Mouse (Mus musculus): ENCODE results near the gene Gnas. TPM values are rescaled to one million over a fixed set of nuclear protein-coding genes. Genes with fewer than 3 reads are reported as not detected.

Gene Gnas
- polyA plus RNA-seq, 1 experiment, result 515 TPM

DNA sequence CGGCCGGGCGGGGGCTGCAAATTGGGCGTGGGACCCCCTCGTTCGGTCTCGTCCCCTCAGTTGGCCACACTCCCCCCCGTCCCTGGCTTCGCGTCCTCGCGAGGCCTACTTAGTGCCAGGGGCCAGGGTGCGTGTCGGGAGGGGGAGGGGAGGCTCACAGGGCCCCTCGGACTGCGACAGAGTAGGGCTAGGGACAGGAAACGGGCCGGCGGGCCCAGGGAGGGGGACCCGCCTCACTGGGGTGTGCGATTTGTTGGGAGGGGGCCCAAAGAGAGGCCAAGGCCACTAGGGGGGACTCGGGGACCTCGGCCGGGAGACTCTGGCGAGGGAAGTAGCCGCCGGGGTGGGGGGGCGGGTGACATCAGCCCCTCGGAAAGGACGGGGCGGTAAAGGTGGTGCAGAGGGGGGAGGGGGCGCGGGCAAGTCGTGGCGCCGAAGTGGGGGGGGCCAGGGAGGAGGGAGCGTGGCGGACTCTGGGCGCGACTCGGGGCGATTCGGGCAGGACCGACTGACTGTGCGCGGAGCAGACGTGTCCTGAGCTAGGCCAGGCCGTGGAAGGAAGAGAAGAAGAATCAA lies 46.6 kb downstream of the Gnas start:
- Histone ChIP-seq H3K27me3 (ENCODE audit: control insufficient read depth, insufficient read depth, low read length) (no peaks in the 10 kb centered on the region), H3K4me3 (ENCODE audit: extremely low read depth, insufficient read depth, insufficient read length) (peak overlapping the region; percentile 99), H3K27ac (ENCODE audit: insufficient read depth, low read length) (peak overlapping the region; percentile 98), H3K4me1 (ENCODE audit: control insufficient read depth, insufficient read depth, insufficient read length) (peaks cover 18% of the 10 kb centered on the region), H3K36me3 (ENCODE audit: control insufficient read depth, insufficient read depth, low read length) (0 out of 2 replicates have a peak, but pooled peaks cover 1% of the 10 kb centered on the region)
- TF ChIP-seq POLR2A (IDR thresholded peaks at IDR 0.05; ENCODE audit: low read depth, low read length) (no peak), CTCF (IDR thresholded peaks at IDR 0.05; ENCODE audit: extremely low read depth, insufficient read depth, insufficient read length, insufficient replicate concordance) (no peak)
- under 1% methylated on average over 39 of the region's 48 CpGs for WGBS
- DNase-seq (ENCODE audit: low read depth in 1 of 2, low spot score in 2 of 2), result peak; percentile 49 to 69

DNA sequence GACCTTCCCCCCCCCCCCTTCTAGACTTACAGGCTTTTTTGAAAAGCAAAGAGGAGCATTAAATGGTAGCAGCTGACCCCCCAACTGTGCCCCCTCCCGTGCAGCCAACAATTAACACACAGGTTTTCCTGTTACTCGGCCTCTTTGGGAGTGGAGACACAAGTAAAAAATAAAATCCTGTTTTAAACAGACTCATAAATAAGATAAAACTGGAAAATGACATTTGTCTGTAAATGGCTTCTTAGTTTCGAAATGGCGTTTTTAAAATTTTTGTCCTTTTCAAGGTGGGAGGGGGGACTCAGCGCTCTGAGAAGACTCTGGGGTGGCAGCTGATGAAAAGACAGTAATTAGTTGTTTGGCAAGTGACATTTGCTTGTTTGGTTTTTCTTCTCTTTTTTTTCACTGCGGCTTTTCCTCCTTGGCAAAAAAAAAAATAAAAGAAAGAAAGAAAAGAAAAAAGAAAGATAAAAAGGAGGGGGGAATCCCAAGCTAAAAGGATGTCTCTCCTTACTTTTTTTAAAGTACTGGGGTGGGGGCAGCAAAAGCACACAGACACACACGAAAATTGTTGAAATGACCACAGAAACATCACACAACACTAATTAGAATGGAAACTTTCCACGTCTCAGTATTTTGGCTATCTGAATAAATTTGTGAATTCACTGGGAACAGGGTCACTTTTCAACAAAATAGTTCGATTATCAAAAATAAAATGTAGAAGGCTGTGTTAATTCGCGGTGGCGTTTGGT lies 47.3 kb downstream of the Gnas start:
- Histone ChIP-seq H3K36me3 (ENCODE audit: control insufficient read depth, insufficient read depth, low read length) (0 out of 2 replicates have a peak, but pooled peaks cover 1% of the 10 kb centered on the region), H3K4me1 (ENCODE audit: control insufficient read depth, insufficient read depth, insufficient read length) (peaks cover 21% of the 10 kb centered on the region), H3K27ac (ENCODE audit: insufficient read depth, low read length) (peak overlapping the region; percentile 77), H3K4me3 (ENCODE audit: extremely low read depth, insufficient read depth, insufficient read length) (peak overlapping the region; percentile 99), H3K27me3 (ENCODE audit: control insufficient read depth, insufficient read depth, low read length) (no peaks in the 10 kb centered on the region)
- TF ChIP-seq POLR2A (IDR thresholded peaks at IDR 0.05; ENCODE audit: low read depth, low read length) (no peak), CTCF (IDR thresholded peaks at IDR 0.05; ENCODE audit: extremely low read depth, insufficient read depth, insufficient read length, insufficient replicate concordance) (no peak)
- WGBS, result 29% methylated on average over 12 of the region's 12 CpGs
- peak in 1 of 2 experiments; percentile 21 for DNase-seq (ENCODE audit: low read depth in 1 of 2, low spot score in 2 of 2)

DNA sequence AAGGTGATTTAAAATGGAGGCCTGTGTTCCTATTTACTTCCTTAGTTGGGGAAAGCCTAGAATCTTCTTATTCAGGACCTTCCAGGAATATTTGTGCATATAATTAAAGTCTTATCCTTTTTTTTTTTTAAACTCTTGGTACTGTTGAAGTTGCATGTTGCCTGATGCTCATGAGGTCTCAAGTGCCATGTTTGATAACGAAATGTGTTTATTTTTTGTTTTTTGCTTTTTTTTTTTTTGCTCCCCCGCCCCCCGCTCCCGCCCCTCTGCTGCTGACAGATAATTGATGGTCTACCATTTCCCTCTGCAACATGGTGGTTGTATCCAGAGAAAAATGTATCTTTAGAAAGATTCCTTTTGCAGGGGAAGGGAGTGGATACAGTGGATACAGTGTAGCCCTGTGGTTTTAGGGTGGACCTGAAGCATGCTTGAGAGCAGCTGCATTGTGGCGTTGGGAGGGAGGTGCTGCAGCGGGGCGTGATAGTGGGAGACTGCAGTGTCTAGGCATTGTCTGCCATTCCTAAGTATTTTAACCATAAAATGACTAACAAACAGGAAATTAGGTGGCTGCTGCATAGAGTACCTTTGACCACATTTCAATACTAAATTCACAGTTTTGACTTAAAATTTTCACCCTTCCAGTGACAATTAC lies 49.2 kb downstream of the Gnas start:
- Histone ChIP-seq H3K27ac (ENCODE audit: insufficient read depth, low read length) (peak overlapping the region; percentile 5; the same call in 1 of the 2 replicates), H3K27me3 (ENCODE audit: control insufficient read depth, insufficient read depth, low read length) (no peaks in the 10 kb centered on the region), H3K4me3 (ENCODE audit: extremely low read depth, insufficient read depth, insufficient read length) (no peak overlapping the region), H3K36me3 (ENCODE audit: control insufficient read depth, insufficient read depth, low read length) (peaks cover 3% of the 10 kb centered on the region; the same call in 1 of the 2 replicates), H3K4me1 (ENCODE audit: control insufficient read depth, insufficient read depth, insufficient read length) (peaks cover 21% of the 10 kb centered on the region)
- no peak for DNase-seq (ENCODE audit: low read depth in 1 of 2, low spot score in 2 of 2)
- TF ChIP-seq CTCF (IDR thresholded peaks at IDR 0.05; ENCODE audit: extremely low read depth, insufficient read depth, insufficient read length, insufficient replicate concordance) (no peak), POLR2A (IDR thresholded peaks at IDR 0.05; ENCODE audit: low read depth, low read length) (no peak)
- 46% methylated on average over 7 of the region's 7 CpGs for WGBS

DNA sequence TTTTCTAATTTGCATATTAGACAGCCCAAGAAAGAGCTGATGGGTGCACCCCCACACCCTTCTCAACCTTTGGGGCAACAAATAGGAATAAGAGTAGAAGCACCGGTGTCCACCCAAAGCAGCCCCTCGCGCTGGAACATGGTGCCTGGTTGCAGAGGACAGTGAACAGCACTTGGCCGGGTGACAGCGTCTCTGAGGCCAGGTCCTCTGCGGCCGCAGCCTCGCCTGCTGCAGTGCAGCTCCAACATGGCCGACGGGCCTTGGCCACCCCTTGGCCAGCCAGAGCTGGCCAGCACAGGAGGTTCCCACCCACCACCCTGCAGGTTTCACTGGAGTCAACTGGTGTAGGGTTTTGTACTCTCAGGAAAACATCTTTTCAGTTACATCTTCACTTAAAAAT lies 50.3 kb downstream of the Gnas start:
- Histone ChIP-seq H3K4me1 (ENCODE audit: control insufficient read depth, insufficient read depth, insufficient read length) (peaks cover 26% of the 10 kb centered on the region), H3K36me3 (ENCODE audit: control insufficient read depth, insufficient read depth, low read length) (peaks cover 3% of the 10 kb centered on the region; the same call in 1 of the 2 replicates), H3K27me3 (ENCODE audit: control insufficient read depth, insufficient read depth, low read length) (no peaks in the 10 kb centered on the region), H3K4me3 (ENCODE audit: extremely low read depth, insufficient read depth, insufficient read length) (no peak overlapping the region), H3K27ac (ENCODE audit: insufficient read depth, low read length) (no peak overlapping the region; the same call in 1 of the 2 replicates)
- WGBS, result 83% methylated on average over 10 of the region's 10 CpGs
- TF ChIP-seq CTCF (IDR thresholded peaks at IDR 0.05; ENCODE audit: extremely low read depth, insufficient read depth, insufficient read length, insufficient replicate concordance), result no peak
- TF ChIP-seq POLR2A (IDR thresholded peaks at IDR 0.05; ENCODE audit: low read depth, low read length), result no peak
- DNase-seq (ENCODE audit: low read depth in 1 of 2, low spot score in 2 of 2), result no peak

DNA sequence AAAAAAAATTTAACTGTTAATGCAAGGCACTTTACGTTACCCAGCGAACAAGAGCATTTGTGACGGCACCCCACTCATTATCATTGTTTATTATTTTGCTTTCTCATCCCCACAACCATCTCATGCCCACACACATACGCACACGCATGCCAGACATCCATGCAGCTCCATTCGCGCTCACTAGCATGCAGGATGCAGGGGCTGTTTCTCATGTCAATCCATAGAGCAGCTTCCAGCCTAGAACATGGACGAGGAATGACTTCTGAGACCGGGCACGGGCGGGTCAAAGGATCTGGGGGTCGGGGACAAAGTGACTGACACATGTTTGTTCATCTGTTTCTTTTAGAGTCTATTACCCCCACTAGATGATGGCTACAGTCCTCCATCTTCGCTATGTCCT lies 53.2 kb downstream of the Gnas start:
- TF ChIP-seq CTCF (IDR thresholded peaks at IDR 0.05; ENCODE audit: extremely low read depth, insufficient read depth, insufficient read length, insufficient replicate concordance) (no peak), POLR2A (IDR thresholded peaks at IDR 0.05; ENCODE audit: low read depth, low read length) (no peak)
- 91% methylated on average over 13 of the region's 13 CpGs for WGBS
- H3K36me3 ChIP-seq (ENCODE audit: control insufficient read depth, insufficient read depth, low read length), result peaks cover 7% of the 10 kb centered on the region
- H3K4me3 ChIP-seq (ENCODE audit: extremely low read depth, insufficient read depth, insufficient read length), result no peak overlapping the region
- H3K27me3 ChIP-seq (ENCODE audit: control insufficient read depth, insufficient read depth, low read length), result no peaks in the 10 kb centered on the region
- H3K4me1 ChIP-seq (ENCODE audit: control insufficient read depth, insufficient read depth, insufficient read length), result peaks cover 32% of the 10 kb centered on the region
- no peak overlapping the region for H3K27ac ChIP-seq (ENCODE audit: insufficient read depth, low read length)
- no peak for DNase-seq (ENCODE audit: low read depth in 1 of 2, low spot score in 2 of 2)

DNA sequence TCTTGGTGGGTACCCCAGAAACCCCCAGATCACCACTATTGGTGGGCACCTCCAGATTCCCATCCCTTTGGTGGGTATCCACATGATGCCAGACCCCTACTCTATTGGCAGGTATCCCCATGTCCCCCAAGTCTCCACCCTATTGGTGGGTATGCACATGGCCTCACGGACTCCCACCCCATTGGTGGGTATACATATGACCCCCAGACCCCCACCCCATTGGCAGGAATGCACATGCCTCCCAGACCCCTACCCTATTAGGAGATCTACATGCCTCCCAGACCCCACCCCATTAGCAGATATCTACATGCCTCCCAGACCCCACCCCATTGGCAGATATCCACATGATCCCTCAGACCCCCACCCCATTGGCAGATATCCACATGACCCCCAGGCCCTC lies 55.6 kb downstream of the Gnas start:
- TF ChIP-seq POLR2A (IDR thresholded peaks at IDR 0.05; ENCODE audit: low read depth, low read length) (no peak), CTCF (IDR thresholded peaks at IDR 0.05; ENCODE audit: extremely low read depth, insufficient read depth, insufficient read length, insufficient replicate concordance) (no peak)
- Histone ChIP-seq H3K27ac (ENCODE audit: insufficient read depth, low read length) (no peak overlapping the region), H3K4me3 (ENCODE audit: extremely low read depth, insufficient read depth, insufficient read length) (no peak overlapping the region), H3K4me1 (ENCODE audit: control insufficient read depth, insufficient read depth, insufficient read length) (peaks cover 34% of the 10 kb centered on the region), H3K27me3 (ENCODE audit: control insufficient read depth, insufficient read depth, low read length) (no peaks in the 10 kb centered on the region), H3K36me3 (ENCODE audit: control insufficient read depth, insufficient read depth, low read length) (peaks cover 7% of the 10 kb centered on the region)
- 76% methylated on average over 1 of the region's 1 CpGs for WGBS
- no peak for DNase-seq (ENCODE audit: low read depth in 1 of 2, low spot score in 2 of 2)
